Comparison of ENCODE assay signal across 23 mouse cellular contexts in the genomic region with DNA sequence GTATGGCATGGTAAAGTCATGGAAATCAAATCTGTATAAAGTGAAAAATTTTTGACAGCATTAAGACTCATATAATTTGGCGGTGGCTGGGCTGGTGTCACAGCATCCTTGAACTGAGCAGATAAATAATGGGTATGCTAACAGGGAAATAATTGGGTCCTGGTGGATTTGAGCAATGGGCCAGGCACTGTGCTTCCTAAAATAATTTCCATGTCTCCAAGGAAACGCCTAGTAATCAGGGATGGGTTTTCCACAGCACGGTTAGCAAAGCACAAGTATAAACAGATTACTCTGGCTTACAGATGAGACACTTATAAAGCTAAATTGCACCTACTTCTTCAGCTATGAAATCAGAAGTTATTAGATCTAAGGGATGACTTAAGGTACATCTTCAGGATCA.
"Had no signal": no experiment of that assay in that cellular context is flagged by ENCODE, and none has a peak within 500 bp of the region (broad histone marks: within the 10 kb centered on the region; RNA-seq: fewer than 3 reads in every experiment).

No protein-coding gene starts in this region.

- H3K27ac ChIP-seq: kidney, embryonic 15.5 days; limb, embryonic 10.5 days; limb, embryonic 13.5 days; liver, embryonic 12.5 days; liver, embryonic 15.5 days; lung, embryonic 15.5 days; midbrain, embryonic 12.5 days; stomach, postnatal 0 days had no signal

- DNase-seq: kidney, adult 11 months; kidney, adult 8-10 months; kidney, postnatal 10 days; kidney, postnatal 36 days; layer of hippocampus, postnatal 36 days; liver; lung, adult 18-20 months; lung, postnatal 10 days; lung, postnatal 36 days; right cerebral cortex, postnatal 14 days; right cerebral cortex, postnatal 4 days; thymus, adult 2 months; thymus, postnatal 14 days; thymus, postnatal 4 days had no signal

- H3K4me1 ChIP-seq: kidney, embryonic 15.5 days; limb, embryonic 10.5 days; limb, embryonic 13.5 days; liver, embryonic 12.5 days; liver, embryonic 15.5 days; lung, embryonic 15.5 days; megakaryocyte, embryonic 14.5 days; midbrain, embryonic 12.5 days had no signal

- H3K4me2 ChIP-seq: kidney, embryonic 15.5 days; limb, embryonic 13.5 days; liver, embryonic 12.5 days; liver, embryonic 15.5 days; lung, embryonic 15.5 days; midbrain, embryonic 12.5 days had no signal

- ATAC-seq: liver, embryonic 12.5 days had no signal

- H3K36me3 ChIP-seq: kidney, embryonic 15.5 days; limb, embryonic 10.5 days; limb, embryonic 13.5 days; liver, embryonic 12.5 days; liver, embryonic 15.5 days; lung, embryonic 15.5 days; midbrain, embryonic 12.5 days had no signal

- H3K27me3 ChIP-seq: kidney, embryonic 15.5 days; limb, embryonic 13.5 days; liver, embryonic 12.5 days; liver, embryonic 15.5 days; lung, embryonic 15.5 days; megakaryocyte, embryonic 14.5 days; midbrain, embryonic 12.5 days had no signal

- H3K9ac ChIP-seq: kidney, embryonic 15.5 days; limb, embryonic 13.5 days; liver, embryonic 12.5 days; liver, embryonic 15.5 days; lung, embryonic 15.5 days; midbrain, embryonic 12.5 days had no signal

- H3K9me3 ChIP-seq: kidney, embryonic 15.5 days; limb, embryonic 10.5 days; limb, embryonic 13.5 days; liver, embryonic 12.5 days; liver, embryonic 15.5 days; lung, embryonic 15.5 days; megakaryocyte, embryonic 14.5 days; midbrain, embryonic 12.5 days had no signal

- H3K4me3 ChIP-seq: kidney, embryonic 15.5 days; limb, embryonic 10.5 days; limb, embryonic 13.5 days; liver, embryonic 12.5 days; liver, embryonic 15.5 days; lung, embryonic 15.5 days; megakaryocyte, embryonic 14.5 days; midbrain, embryonic 12.5 days had no signal
